Mouse (Mus musculus): ENCODE measurements at regions not wholly inside any gene's neighbourhood (a gene's known extent, or its start where the extent isn't known, plus 50 kb on each side); places are given as distances from the start of the nearest gene placed in this dataset.

DNA sequence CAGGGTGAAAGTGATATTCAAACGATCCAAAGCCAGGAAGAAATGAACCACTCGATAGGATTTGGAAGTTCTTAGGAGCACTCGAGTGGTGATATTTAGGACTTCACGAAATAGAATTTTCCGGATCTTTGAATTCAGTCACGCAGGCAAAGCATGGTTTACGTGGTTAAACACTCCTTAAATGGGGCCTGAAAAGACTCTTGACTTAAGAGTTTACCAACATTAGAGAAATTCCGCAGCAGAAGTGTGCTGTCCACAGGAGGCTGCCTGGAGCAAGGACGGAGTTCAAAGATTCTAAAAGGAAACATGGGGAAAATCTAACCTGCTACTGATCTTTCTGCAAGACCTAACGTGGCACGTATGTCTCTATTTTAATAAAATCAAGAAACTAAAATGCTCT lies 175.4 kb upstream of the Arl4c start:
- no peak for TF ChIP-seq CTCF (conservative IDR thresholded peaks at IDR 0.05; ENCODE audit: insufficient read depth, insufficient read length, low read depth, low read length)
- TF ChIP-seq POLR2A (IDR thresholded peaks at IDR 0.05; ENCODE audit: low read depth, low read length), result no peak

All from kidney, adult 2 months (tissue).